Mouse (Mus musculus) heart, adult 2 months (tissue): ENCODE measurements around the gene Tpcn1.

Experiments
- CTCF ChIP-seq: fragments of 200-600 bp; IDR thresholded peaks from 2 replicates; pipeline ENCODE4 v1.8.1; 2022; ENCODE audit warnings: antibody characterized with exemption, mild to moderate bottlenecking, moderate library complexity
- POLR2A ChIP-seq: fragments of 200-500 bp; IDR thresholded peaks from 2 replicates; pipeline ENCODE4 v1.6.1; 2011; ENCODE audit warnings: mild to moderate bottlenecking, low read depth, low read length, control low read depth; ENCODE audit not compliant: insufficient read depth

DNA sequence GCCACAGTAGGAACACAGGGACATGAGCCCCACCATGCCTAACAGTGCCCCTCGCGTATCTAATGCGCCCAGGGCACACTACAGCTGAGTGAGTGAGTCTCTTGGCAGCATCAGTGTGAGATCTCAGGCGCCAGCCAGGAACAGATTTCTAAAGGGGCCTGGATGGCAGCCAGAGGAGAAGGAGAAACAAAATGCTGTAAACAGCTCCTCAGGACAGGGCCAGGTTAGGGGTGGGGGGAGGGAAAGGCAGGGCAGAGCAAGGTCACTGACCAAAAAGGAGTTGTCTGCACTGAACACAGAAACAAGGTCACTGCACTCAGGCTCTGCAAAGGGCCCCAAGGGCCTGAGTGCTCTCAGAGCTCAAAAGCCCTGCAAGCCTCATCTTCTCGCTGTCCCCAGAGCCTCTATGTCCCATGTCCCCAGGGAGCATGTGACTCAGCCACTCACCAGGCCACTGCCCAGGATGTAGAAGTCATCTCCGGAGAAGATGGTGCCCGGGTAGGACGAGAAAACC is 97.7 kb downstream of the Tpcn1 start:
- TF ChIP-seq CTCF = no peak
- TF ChIP-seq POLR2A = 0 out of 2 replicates have a peak, but pooled peaks have one; percentile 26
